Mouse (Mus musculus) G1E (cell line): ENCODE data around the gene Mkks.
"Not testable (repeated sequence)": the region's sequence is repeated elsewhere in the genome, so short reads cannot be mapped to it uniquely, and the experiment has no call there.

ENCODE experiments used
- CTCF ChIP-seq: IDR thresholded peaks from 2 replicates; pipeline ENCODE4 v1.5.1; 2012; ENCODE audit warnings: low read depth, low read length, inconsistent platforms, mixed read lengths
- GATA1 ChIP-seq: IDR thresholded peaks from 2 replicates; pipeline ENCODE4 v1.6.1; 2012; ENCODE audit warnings: borderline replicate concordance, low read length, inconsistent platforms, mixed read lengths
- POLR2AphosphoS5 ChIP-seq: IDR thresholded peaks from 2 replicates; pipeline ENCODE4 v1.6.1; 2012; ENCODE audit warnings: low read depth, low read length, inconsistent platforms; ENCODE audit not compliant: insufficient replicate concordance

DNA sequence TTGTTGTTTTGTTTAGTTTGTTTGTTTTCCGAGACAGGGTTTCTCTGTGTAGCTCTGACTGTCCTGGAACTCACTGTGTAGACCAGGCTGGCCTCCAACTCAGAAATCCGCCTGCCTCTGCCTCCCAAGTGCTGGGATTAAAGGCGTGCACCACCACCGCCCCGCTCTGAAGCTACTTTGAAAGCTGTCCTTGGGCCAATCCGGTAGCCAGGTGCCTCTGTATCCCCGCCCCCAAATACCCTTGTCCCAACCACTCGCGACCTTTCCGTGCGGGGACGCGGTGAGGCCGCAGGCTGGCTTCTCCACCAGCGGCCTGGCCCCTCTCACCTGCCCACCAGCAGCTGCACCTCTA lies 497 bp downstream of the Mkks start:
- not testable (repeated sequence) for TF ChIP-seq CTCF, GATA1, POLR2AphosphoS5
